Comparison of ENCODE assay signal across 9 mouse cellular contexts in genomic region chr11:69111051-69111810, GRCm38 (mm10). TPM values are rescaled to one million over a fixed set of nuclear protein-coding genes. Genes with fewer than 3 reads are reported as not detected.
DNase-seq lines count a peak whose midpoint lies in the region; ATAC-seq lines count a peak whose summit lies in the region.
"Had no signal": no experiment of that assay in that cellular context is flagged by ENCODE, and none has a peak within 500 bp of the region (broad histone marks: within the 10 kb centered on the region; RNA-seq: fewer than 3 reads in every experiment).

No protein-coding gene starts in this region.

- H3K9ac ChIP-seq in hindbrain, embryonic 12.5 days = peak overlapping the region; percentile 41
- H3K9ac ChIP-seq in midbrain, embryonic 14.5 days (replicated peaks; ENCODE audit: low read length) = no peak overlapping the region

- 3% methylated on average over 21 of the region's 21 CpGs for WGBS in heart, embryonic 10.5 days
- WGBS in hindbrain, embryonic 12.5 days = 5% methylated on average over 21 of the region's 21 CpGs
- WGBS in midbrain, embryonic 14.5 days = 4% methylated on average over 21 of the region's 21 CpGs

- intact Hi-C loops in heart, postnatal 10 days (cut with DNase I) = no loop called here

- no peak for ATAC-seq in hindbrain, embryonic 12.5 days (ENCODE audit: low FRiP score)
- no peak for ATAC-seq in midbrain, embryonic 14.5 days (ENCODE audit: low FRiP score, low TSS enrichment)

- peak overlapping the region; percentile 50 for H3K4me2 ChIP-seq in hindbrain, embryonic 12.5 days (replicated peaks)
- H3K4me2 ChIP-seq in midbrain, embryonic 14.5 days (ENCODE audit: low read length) = peak overlapping the region; percentile 58

- no peak for DNase-seq in heart, embryonic 10.5 days (ENCODE audit: low spot score)
- DNase-seq in heart, postnatal 10 days = no peak
- no peak for DNase-seq in midbrain, embryonic 14.5 days
- no peak for DNase-seq in thymus, adult 18-20 months
- DNase-seq in layer of hippocampus, adult 9-11 months = no peak
- DNase-seq in cerebellum, adult 11 months = no peak

- H3K27me3 ChIP-seq in heart, embryonic 10.5 days (ENCODE audit: insufficient read depth, poor library complexity, severe bottlenecking) = peaks cover 26% of the 10 kb centered on the region
- peaks cover 34% of the 10 kb centered on the region for H3K27me3 ChIP-seq in hindbrain, embryonic 12.5 days
- H3K27me3 ChIP-seq in midbrain, embryonic 14.5 days (ENCODE audit: control insufficient read depth, insufficient read depth, low read length) = 0 out of 2 replicates have a peak, but pooled peaks cover 4% of the 10 kb centered on the region

- H3K27ac ChIP-seq in heart, embryonic 10.5 days = peak overlapping the region; percentile 86
- H3K27ac ChIP-seq in brown adipose tissue, adult 24 weeks (replicated peaks; ENCODE audit: low read depth, low read length) = no peak overlapping the region; the same call in 1 of the 2 replicates
- H3K27ac ChIP-seq in hindbrain, embryonic 12.5 days = no peak overlapping the region
- H3K27ac ChIP-seq in midbrain, embryonic 14.5 days (replicated peaks; ENCODE audit: low read depth, low read length) = no peak overlapping the region

- peaks cover 34% of the 10 kb centered on the region for H3K36me3 ChIP-seq in heart, embryonic 10.5 days
- peaks cover 33% of the 10 kb centered on the region for H3K36me3 ChIP-seq in hindbrain, embryonic 12.5 days
- peaks cover 32% of the 10 kb centered on the region for H3K36me3 ChIP-seq in midbrain, embryonic 14.5 days (ENCODE audit: control insufficient read depth, insufficient read depth, low read length)

- H3K9me3 ChIP-seq in heart, embryonic 10.5 days = no peaks in the 10 kb centered on the region
- H3K9me3 ChIP-seq in hindbrain, embryonic 12.5 days (replicated peaks) = no peaks in the 10 kb centered on the region
- no peaks in the 10 kb centered on the region for H3K9me3 ChIP-seq in midbrain, embryonic 14.5 days (ENCODE audit: control insufficient read depth, low read length)

- peaks cover 26% of the 10 kb centered on the region for H3K4me1 ChIP-seq in heart, embryonic 10.5 days
- H3K4me1 ChIP-seq in brown adipose tissue, adult 24 weeks (ENCODE audit: control insufficient read depth, insufficient read depth, insufficient read length, low read length) = no peaks in the 10 kb centered on the region
- peaks cover 8% of the 10 kb centered on the region; the same call in 1 of the 2 replicates for H3K4me1 ChIP-seq in hindbrain, embryonic 12.5 days
- no peaks in the 10 kb centered on the region for H3K4me1 ChIP-seq in midbrain, embryonic 14.5 days (ENCODE audit: control insufficient read depth, insufficient read depth, low read length)

- H3K4me3 ChIP-seq in heart, embryonic 10.5 days = peak overlapping the region; percentile 65
- H3K4me3 ChIP-seq in brown adipose tissue, adult 24 weeks (ENCODE audit: insufficient read depth, low read depth, low read length) = peak overlapping the region; percentile 64
- peak overlapping the region; percentile 44 for H3K4me3 ChIP-seq in hindbrain, embryonic 12.5 days
- peak overlapping the region; percentile 38 for H3K4me3 ChIP-seq in midbrain, embryonic 14.5 days (replicated peaks; ENCODE audit: low read depth, low read length)

RNA-seq across cellular contexts. Expression of gene Hes7, which starts 9.0 kb away (rescaled TPM):
- 0.60 and 0.63 TPM in 2 replicates for polyA plus RNA-seq in heart, embryonic 10.5 days (2016; fragmentation: Nextera tagmentation; extraction: Ambion mirVana)
- under 1 TPM; 0.17 to 0.34 TPM for total RNA-seq in heart, postnatal 10 days (2021)
- not detected in 2 replicates for polyA plus RNA-seq in brown adipose tissue, adult 24 weeks (2012; ENCODE audit: insufficient read depth, insufficient read length, missing spikeins)
- 0.25 and 0.49 TPM in 2 replicates for polyA plus RNA-seq in hindbrain, embryonic 12.5 days (2016; fragmentation: Nextera tagmentation; extraction: Ambion mirVana)
- polyA plus RNA-seq in midbrain, embryonic 14.5 days (2014; fragmentation: Nextera tagmentation; extraction: Ambion mirVana) = 0.26 and 0.78 TPM in 2 replicates
- total RNA-seq: gastrocnemius, postnatal 25 days had no signal

RNA-seq across cellular contexts. Expression of gene 9130213A22Rik, which starts 11.2 kb away (rescaled TPM):
- polyA plus RNA-seq in heart, embryonic 10.5 days (2016; fragmentation: Nextera tagmentation; extraction: Ambion mirVana) = 0.16 and 0.17 TPM in 2 replicates
- under 1 TPM; 0.42 to 0.60 TPM for total RNA-seq in heart, postnatal 10 days (2021)
- polyA plus RNA-seq in brown adipose tissue, adult 24 weeks (2012; ENCODE audit: insufficient read depth, insufficient read length, missing spikeins) = 0.87 TPM in 1 of 2 replicates, not detected in the other
- 0.26 and 0.29 TPM in 2 replicates for polyA plus RNA-seq in hindbrain, embryonic 12.5 days (2016; fragmentation: Nextera tagmentation; extraction: Ambion mirVana)
- 0.22 and 0.23 TPM in 2 replicates for polyA plus RNA-seq in midbrain, embryonic 14.5 days (2014; fragmentation: Nextera tagmentation; extraction: Ambion mirVana)

RNA-seq across cellular contexts. Expression of gene Aloxe3, which starts 14.5 kb away (rescaled TPM):
- polyA plus RNA-seq in heart, embryonic 10.5 days (2016; fragmentation: Nextera tagmentation; extraction: Ambion mirVana) = 0.16 and 0.25 TPM in 2 replicates
- total RNA-seq in heart, postnatal 10 days (2021) = not detected
- not detected in 2 replicates for polyA plus RNA-seq in brown adipose tissue, adult 24 weeks (2012; ENCODE audit: insufficient read depth, insufficient read length, missing spikeins)
- 0.41 and 0.65 TPM in 2 replicates for polyA plus RNA-seq in hindbrain, embryonic 12.5 days (2016; fragmentation: Nextera tagmentation; extraction: Ambion mirVana)
- polyA plus RNA-seq in midbrain, embryonic 14.5 days (2014; fragmentation: Nextera tagmentation; extraction: Ambion mirVana) = 2.8 and 3.2 TPM in 2 replicates
- total RNA-seq: gastrocnemius, postnatal 25 days had no signal

RNA-seq across cellular contexts. Expression of gene Per1, which starts 16.2 kb away (rescaled TPM):
- 8.0 and 8.8 TPM in 2 replicates for polyA plus RNA-seq in heart, embryonic 10.5 days (2016; fragmentation: Nextera tagmentation; extraction: Ambion mirVana)
- 100 to 1,000 TPM in 1 of 2 experiments, 10 to 100 TPM in 1; 61.4 to 101 TPM for total RNA-seq in heart, postnatal 10 days (2021)
- polyA plus RNA-seq in brown adipose tissue, adult 24 weeks (2012; ENCODE audit: insufficient read depth, insufficient read length, missing spikeins) = 7.9 and 15.6 TPM in 2 replicates
- polyA plus RNA-seq in hindbrain, embryonic 12.5 days (2016; fragmentation: Nextera tagmentation; extraction: Ambion mirVana) = 9.8 and 11.6 TPM in 2 replicates
- 9.3 and 13.1 TPM in 2 replicates for polyA plus RNA-seq in midbrain, embryonic 14.5 days (2014; fragmentation: Nextera tagmentation; extraction: Ambion mirVana)

RNA-seq across cellular contexts. Expression of gene Vamp2, which starts 22.9 kb away (rescaled TPM):
- polyA plus RNA-seq in heart, embryonic 10.5 days (2016; fragmentation: Nextera tagmentation; extraction: Ambion mirVana) = 85.8 and 93.0 TPM in 2 replicates
- total RNA-seq in heart, postnatal 10 days (2021) = 10 to 100 TPM; 71.1 to 85.8 TPM
- polyA plus RNA-seq in brown adipose tissue, adult 24 weeks (2012; ENCODE audit: insufficient read depth, insufficient read length, missing spikeins) = 42.0 and 54.9 TPM in 2 replicates
- 140 and 159 TPM in 2 replicates for polyA plus RNA-seq in hindbrain, embryonic 12.5 days (2016; fragmentation: Nextera tagmentation; extraction: Ambion mirVana)
- polyA plus RNA-seq in midbrain, embryonic 14.5 days (2014; fragmentation: Nextera tagmentation; extraction: Ambion mirVana) = 258 and 260 TPM in 2 replicates
